Mouse (Mus musculus): ENCODE data around the gene S1pr5. TPM values are rescaled to one million over a fixed set of nuclear protein-coding genes. Genes with fewer than 3 reads are reported as not detected.

S1pr5 gene
- total and polyA plus RNA-seq, 3 experiments = 0.04 to 0.08 TPM; not detected in 1

GRCm38 (mm10) chr9:21274336-21274735 is 26.1 kb upstream of the S1pr5 start:
- Histone ChIP-seq H3K9me3 (replicated peaks; ENCODE audit: insufficient read depth, low read length) (no peaks in the 10 kb centered on the region), H3K4me1 (ENCODE audit: control insufficient read depth in 1 of 2, insufficient read depth in 2 of 2, low read length in 2 of 2) (no peaks in the 10 kb centered on the region), H3K4me3 (ENCODE audit: control insufficient read depth in 1 of 2, insufficient read depth in 1 of 2, low read depth in 2 of 2, low read length in 2 of 2) (no peak overlapping the region), H3K36me3 (ENCODE audit: control insufficient read depth in 1 of 2, insufficient read depth in 2 of 2, low read length in 2 of 2) (peaks cover 0 to 62% of the 10 kb centered on the region in 2 experiments; a peak in 2 of 4 replicates), H3K79me2 (ENCODE audit: control insufficient read depth, insufficient read depth, low read length, poor library complexity) (no peaks in the 10 kb centered on the region), H3K9ac (ENCODE audit: control insufficient read depth, low read depth, low read length, poor library complexity, severe bottlenecking) (no peak overlapping the region), H3K27me3 (ENCODE audit: control insufficient read depth in 1 of 2, insufficient read depth in 2 of 2, low read length in 2 of 2) (no peaks in the 10 kb centered on the region), H3K27ac (ENCODE audit: control insufficient read depth, low read depth, low read length) (no peak overlapping the region)
- TF ChIP-seq MAFK (IDR thresholded peaks at IDR 0.05; ENCODE audit: borderline replicate concordance, low read depth, low read length) (no peak), CHD2 (IDR thresholded peaks at IDR 0.05; ENCODE audit: low read length) (0 out of 2 replicates have a peak, but pooled peaks have one; percentile 12)
- DNase-seq (ENCODE audit: low read depth, low spot score) = peak; percentile 47

- peaks cover 0 to 65% of the 10 kb centered on the region in 2 experiments; a peak in 2 of 4 replicates for H3K36me3 ChIP-seq (ENCODE audit: control insufficient read depth in 1 of 2, insufficient read depth in 2 of 2, low read length in 2 of 2)
- H3K9ac ChIP-seq (ENCODE audit: control insufficient read depth, low read depth, low read length, poor library complexity, severe bottlenecking) = no peak overlapping the region
- no peaks in the 10 kb centered on the region for H3K79me2 ChIP-seq (ENCODE audit: control insufficient read depth, insufficient read depth, low read length, poor library complexity)
- H3K9me3 ChIP-seq (replicated peaks; ENCODE audit: insufficient read depth, low read length) = no peaks in the 10 kb centered on the region
- peak; percentile 52 for DNase-seq (ENCODE audit: low read depth, low spot score)
- no peaks in the 10 kb centered on the region for H3K4me1 ChIP-seq (ENCODE audit: control insufficient read depth in 1 of 2, insufficient read depth in 2 of 2, low read length in 2 of 2)
- no peak overlapping the region for H3K4me3 ChIP-seq (ENCODE audit: control insufficient read depth in 1 of 2, insufficient read depth in 1 of 2, low read depth in 2 of 2, low read length in 2 of 2)
- H3K27ac ChIP-seq (ENCODE audit: control insufficient read depth, low read depth, low read length) = no peak overlapping the region
- H3K27me3 ChIP-seq (ENCODE audit: control insufficient read depth in 1 of 2, insufficient read depth in 2 of 2, low read length in 2 of 2) = no peaks in the 10 kb centered on the region
- TF ChIP-seq UBTF (IDR thresholded peaks at IDR 0.05; ENCODE audit: borderline replicate concordance, insufficient read depth, low read depth, low read length) (no peak), ZKSCAN1 (IDR thresholded peaks at IDR 0.05; ENCODE audit: low read depth, low read length) (no peak; the same call in 1 of the 2 replicates), GABPA (IDR thresholded peaks at IDR 0.05; ENCODE audit: low read depth, low read length) (no peak), USF2 (IDR thresholded peaks at IDR 0.05; ENCODE audit: borderline replicate concordance in 1 of 2, insufficient read depth in 1 of 2, low read depth in 1 of 2, low read length in 2 of 2) (no peak), CTCF (IDR thresholded peaks at IDR 0.05 in 2 of 3, conservative IDR thresholded peaks at IDR 0.05 in 1 of 3; ENCODE audit: control insufficient read depth in 1 of 3, insufficient read depth in 1 of 3, low read depth in 2 of 3, low read length in 3 of 3, poor library complexity in 1 of 3, severe bottlenecking in 1 of 3) (no peak), HCFC1 (IDR thresholded peaks at IDR 0.05; ENCODE audit: low read depth, low read length) (0 out of 2 replicates have a peak, but pooled peaks have one; percentile 19), TAL1 (IDR thresholded peaks at IDR 0.05; ENCODE audit: low read length) (no peak), MAX (IDR thresholded peaks at IDR 0.05; ENCODE audit: low read length) (no peak), KAT2A (conservative IDR thresholded peaks at IDR 0.05; ENCODE audit: low read depth, low read length) (no peak), MAZ (IDR thresholded peaks at IDR 0.05; ENCODE audit: low read depth, low read length) (peak; percentile 62; the same call in 1 of the 2 replicates), MAFK (IDR thresholded peaks at IDR 0.05; ENCODE audit: borderline replicate concordance, low read depth, low read length) (0 out of 2 replicates have a peak, but pooled peaks have one; percentile 34), GATA1 (IDR thresholded peaks at IDR 0.05; ENCODE audit: low read depth, low read length) (no peak), EP300 (IDR thresholded peaks at IDR 0.05; ENCODE audit: low read depth in 1 of 2, low read length in 2 of 2) (no peak), MYC (IDR thresholded peaks at IDR 0.05; ENCODE audit: low read depth, low read length) (no peak), TCF12 (IDR thresholded peaks at IDR 0.05; ENCODE audit: low read depth, low read length) (0 out of 2 replicates have a peak, but pooled peaks have one; percentile 11), RCOR1 (IDR thresholded peaks at IDR 0.05; ENCODE audit: low read depth, low read length) (no peak), RAD21 (IDR thresholded peaks at IDR 0.05; ENCODE audit: low read depth, low read length) (no peak), ZNF384 (IDR thresholded peaks at IDR 0.05; ENCODE audit: low read depth, low read length) (no peak), SMC3 (IDR thresholded peaks at IDR 0.05; ENCODE audit: low read depth, low read length) (peak; percentile 37; the same call in 1 of the 2 replicates), CHD1 (IDR thresholded peaks at IDR 0.05; ENCODE audit: low read depth, low read length) (no peak), MEF2A (IDR thresholded peaks at IDR 0.05; ENCODE audit: extremely low read depth, insufficient replicate concordance, low read depth, low read length, poor library complexity, severe bottlenecking) (no peak), MXI1 (IDR thresholded peaks at IDR 0.05; ENCODE audit: low read depth, low read length) (no peak), ZMIZ1 (IDR thresholded peaks at IDR 0.05; ENCODE audit: low read depth, low read length) (peak; percentile 87), BHLHE40 (IDR thresholded peaks at IDR 0.05; ENCODE audit: borderline replicate concordance, low read depth, low read length) (no peak), SIN3A (IDR thresholded peaks at IDR 0.05; ENCODE audit: low read length) (no peak; the same call in 1 of the 2 replicates), CHD2 (IDR thresholded peaks at IDR 0.05; ENCODE audit: low read length) (peak; percentile 18; the same call in 1 of the 2 replicates), ZC3H11A (IDR thresholded peaks at IDR 0.05; ENCODE audit: low read depth, low read length) (no peak), MYB (IDR thresholded peaks at IDR 0.05; ENCODE audit: low read depth, low read length) (peak; percentile 29; the same call in 1 of the 2 replicates), POLR2AphosphoS2 (IDR thresholded peaks at IDR 0.05; ENCODE audit: low read length) (peak; percentile 75)
These were observed 25.4 kb upstream of the S1pr5 start for GRCm38 (mm10) chr9:21273520-21274228.

Measured in MEL (cell line).